Mouse (Mus musculus) ES-Bruce4 (cell line): ENCODE measurements around the gene Slc43a2.

Experiments used
- CTCF ChIP-seq: IDR thresholded peaks from one replicate; pipeline ENCODE4 v1.8.1; 2011; ENCODE audit warnings: low read depth, low read length
- EP300 ChIP-seq: IDR thresholded peaks from 2 replicates; pipeline ENCODE4 v1.6.1; 2011; ENCODE audit warnings: low read depth, low read length; ENCODE audit not compliant: insufficient read depth
- POLR2A ChIP-seq: IDR thresholded peaks from one replicate; pipeline ENCODE4 v1.8.1; 2011; ENCODE audit warnings: low read length; ENCODE audit not compliant: insufficient read depth

DNA sequence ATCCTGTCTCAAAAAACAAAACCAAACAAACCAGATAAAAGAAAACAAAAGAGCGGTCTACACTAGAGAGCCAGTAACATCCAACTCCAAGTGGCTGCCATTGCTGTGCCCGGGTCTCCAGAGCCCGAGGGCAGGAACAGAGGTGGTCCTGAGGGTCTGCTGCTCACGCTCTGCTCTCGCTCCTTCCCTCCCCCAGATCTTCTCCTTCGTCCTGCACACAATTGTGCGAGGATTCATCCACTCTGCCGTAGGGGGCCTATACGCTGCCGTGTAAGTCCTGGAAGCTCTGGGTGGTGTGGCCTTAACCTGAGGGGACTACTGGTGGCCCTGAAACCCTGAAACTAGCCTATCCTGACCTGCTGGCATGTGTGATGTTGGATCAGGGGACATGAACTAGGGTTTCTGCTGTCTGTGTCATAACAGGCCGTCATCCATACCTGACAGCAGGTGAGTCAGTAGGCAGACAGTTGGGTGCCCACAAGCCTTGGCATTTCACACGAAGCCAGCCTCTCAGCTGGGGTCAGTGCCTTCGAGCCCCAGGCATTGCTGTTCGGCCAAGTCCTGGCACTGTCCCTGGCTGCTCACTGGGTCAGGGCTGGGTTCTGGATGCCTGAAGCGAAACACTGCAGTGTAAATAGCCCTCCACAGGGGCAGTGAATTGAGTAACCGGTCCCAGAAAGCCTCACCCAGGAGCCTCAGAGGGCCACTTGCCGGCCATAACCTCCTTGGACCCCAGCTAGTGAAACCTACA is 39.1 kb downstream of the Slc43a2 start:
- TF ChIP-seq POLR2A (no peak), CTCF (no peak), EP300 (no peak)
